ENCODE assay signal across 8 mouse cellular contexts in the genomic region with DNA sequence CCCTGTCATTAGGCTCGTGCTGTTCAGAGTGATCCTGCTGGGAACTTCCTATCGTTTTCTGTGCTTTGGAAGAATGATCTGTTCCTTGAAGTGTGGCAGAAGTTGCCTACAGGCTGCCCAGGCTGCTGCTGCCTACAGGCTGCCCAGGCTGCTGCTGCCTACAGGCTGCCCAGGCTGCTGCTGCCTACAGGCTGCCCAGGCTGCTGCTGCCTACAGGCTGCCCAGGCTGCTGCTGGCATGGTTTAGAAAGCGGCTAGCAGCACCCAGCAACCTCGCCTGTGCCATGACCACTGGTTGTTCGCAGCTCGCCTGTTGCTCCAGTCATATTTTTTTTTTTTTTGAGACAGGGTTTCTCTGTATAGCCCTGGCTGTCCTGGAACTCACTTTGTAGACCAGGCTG. TPM values are rescaled to one million over a fixed set of nuclear protein-coding genes. Genes with fewer than 3 reads are reported as not detected.
DNase-seq lines count a peak whose midpoint lies in the region; ATAC-seq and TF ChIP-seq lines count a peak whose summit lies in the region.
"Not testable (repeated sequence)": the region's sequence is repeated elsewhere in the genome, so short reads cannot be mapped to it uniquely, and the experiment has no call there.

No protein-coding gene starts in this region.

- ATAC-seq in liver, embryonic 12.5 days; liver, embryonic 15.5 days (ENCODE audit: insufficient read depth): not testable (repeated sequence)
- ATAC-seq in megakaryocyte progenitor cell, adult 5-6 weeks (replicated peaks; ENCODE audit: poor library complexity) = 0 out of 2 replicates have a peak, but pooled peaks have one; percentile 19

- peak; percentile 50 to 51 for DNase-seq in cerebellum, adult 18-20 months
- DNase-seq in cerebellum, adult 9-11 months = peak; percentile 64
- not testable (repeated sequence) for DNase-seq in layer of hippocampus, adult 2 months (ENCODE audit: low spot score in 2 of 2)

- peak overlapping the region; percentile 85 for H3K4me2 ChIP-seq in liver, embryonic 12.5 days
- peak overlapping the region; percentile 80 for H3K4me2 ChIP-seq in liver, embryonic 15.5 days

- not testable (repeated sequence) for H3K27me3 ChIP-seq in erythroblast, embryonic 14.5 days (ENCODE audit: control insufficient read depth)
- H3K27me3 ChIP-seq in liver, embryonic 12.5 days (replicated peaks) = peaks cover 12% of the 10 kb centered on the region; the same call in 1 of the 2 replicates
- peaks cover 12% of the 10 kb centered on the region; the same call in 1 of the 2 replicates for H3K27me3 ChIP-seq in liver, embryonic 15.5 days

- H3K9me3 ChIP-seq in erythroblast, embryonic 14.5 days (ENCODE audit: control insufficient read depth, low read length); liver, embryonic 12.5 days (replicated peaks); liver, embryonic 15.5 days (replicated peaks): not testable (repeated sequence)

- TF ChIP-seq POLR2A in bone marrow, adult 2 months (IDR thresholded peaks at IDR 0.05; ENCODE audit: borderline replicate concordance, control insufficient read depth, low read depth, low read length) = not testable (repeated sequence)

- TF ChIP-seq CTCF in bone marrow, adult 2 months (IDR thresholded peaks at IDR 0.05; ENCODE audit: control insufficient read depth, insufficient read depth, low read length); layer of hippocampus, adult 2 months (conservative IDR thresholded peaks at IDR 0.05): not testable (repeated sequence)

- 51% methylated on average over 6 of the region's 6 CpGs for WGBS in bone marrow, adult 2 months
- 57% methylated on average over 6 of the region's 6 CpGs for WGBS in liver, embryonic 12.5 days (ENCODE audit: insufficient replicate concordance)
- 55% methylated on average over 6 of the region's 6 CpGs for WGBS in liver, embryonic 15.5 days (ENCODE audit: insufficient replicate concordance)

- peak overlapping the region; percentile 82 for H3K9ac ChIP-seq in liver, embryonic 12.5 days
- H3K9ac ChIP-seq in liver, embryonic 15.5 days = peak overlapping the region; percentile 73

- peak overlapping the region; percentile 43 for H3K4me3 ChIP-seq in bone marrow, adult 2 months (replicated peaks; ENCODE audit: control insufficient read depth, low read depth, low read length)
- H3K4me3 ChIP-seq in erythroblast, embryonic 14.5 days (replicated peaks) = peak overlapping the region; percentile 95
- H3K4me3 ChIP-seq in layer of hippocampus, adult 2 months = peak overlapping the region; percentile 75
- H3K4me3 ChIP-seq in liver, embryonic 12.5 days = peak overlapping the region; percentile 93
- peak overlapping the region; percentile 90 for H3K4me3 ChIP-seq in liver, embryonic 15.5 days (replicated peaks)

- H3K36me3 ChIP-seq in erythroblast, embryonic 14.5 days (ENCODE audit: control insufficient read depth) = peaks cover 52% of the 10 kb centered on the region
- peaks cover 10% of the 10 kb centered on the region; the same call in 1 of the 2 replicates for H3K36me3 ChIP-seq in liver, embryonic 12.5 days
- H3K36me3 ChIP-seq in liver, embryonic 15.5 days (replicated peaks) = not testable (repeated sequence)

- H3K4me1 ChIP-seq in bone marrow, adult 2 months (ENCODE audit: control insufficient read depth, insufficient read depth, low read length) = not testable (repeated sequence)
- H3K4me1 ChIP-seq in erythroblast, embryonic 14.5 days (ENCODE audit: control insufficient read depth) = peaks cover 83% of the 10 kb centered on the region
- peaks cover 74% of the 10 kb centered on the region for H3K4me1 ChIP-seq in liver, embryonic 12.5 days
- peaks cover 66% of the 10 kb centered on the region for H3K4me1 ChIP-seq in liver, embryonic 15.5 days (replicated peaks)

- H3K27ac ChIP-seq in bone marrow, adult 2 months (ENCODE audit: control insufficient read depth, insufficient read depth, low read depth, low read length, poor library complexity) = peak overlapping the region; percentile 81
- H3K27ac ChIP-seq in layer of hippocampus, adult 2 months = peak overlapping the region; percentile 53; the same call in 1 of the 2 replicates
- H3K27ac ChIP-seq in liver, embryonic 12.5 days = peak overlapping the region; percentile 100
- peak overlapping the region; percentile 100 for H3K27ac ChIP-seq in liver, embryonic 15.5 days (replicated peaks)

RNA-seq across cellular contexts. Expression of a gene that starts 2.1 kb away (rescaled TPM):
- 69.9 and 73.8 TPM in 2 replicates for polyA plus RNA-seq in bone marrow, adult 2 months (2011; ENCODE audit: insufficient read depth, insufficient read length, low replicate concordance, missing spikeins)
- 12.5 and 15.5 TPM in 2 replicates for polyA plus RNA-seq in erythroblast, embryonic 14.5 days (2012)
- total RNA-seq in layer of hippocampus, adult 2 months (2021) = 10 to 100 TPM; 85.8 to 91.6 TPM
- polyA plus RNA-seq in liver, embryonic 12.5 days (2016; fragmentation: Nextera tagmentation; extraction: Ambion mirVana) = 36.4 and 38.7 TPM in 2 replicates
- polyA plus RNA-seq in liver, embryonic 15.5 days (2015; fragmentation: Nextera tagmentation; extraction: Ambion mirVana) = 54.4 and 57.0 TPM in 2 replicates
- 16.4 and 19.7 TPM in 2 replicates for total RNA-seq in megakaryocyte progenitor cell, adult 5-6 weeks (2015)
- total RNA-seq in megakaryocyte progenitor cell, adult 5-6 weeks (2017) = 23.9 and 26.8 TPM in 2 replicates

RNA-seq across cellular contexts. Expression of a gene that starts 28.7 kb away (rescaled TPM):
- polyA plus RNA-seq in bone marrow, adult 2 months (2011; ENCODE audit: insufficient read depth, insufficient read length, low replicate concordance, missing spikeins) = 7.2 and 25.6 TPM in 2 replicates
- 0.90 and 1.1 TPM in 2 replicates for polyA plus RNA-seq in erythroblast, embryonic 14.5 days (2012)
- 10 to 100 TPM; 32.7 to 37.0 TPM for total RNA-seq in layer of hippocampus, adult 2 months (2021)
- 14.2 and 14.3 TPM in 2 replicates for polyA plus RNA-seq in liver, embryonic 12.5 days (2016; fragmentation: Nextera tagmentation; extraction: Ambion mirVana)
- polyA plus RNA-seq in liver, embryonic 15.5 days (2015; fragmentation: Nextera tagmentation; extraction: Ambion mirVana) = 7.9 and 8.0 TPM in 2 replicates
- 45.7 and 45.8 TPM in 2 replicates for total RNA-seq in megakaryocyte progenitor cell, adult 5-6 weeks (2015)
- 34.0 and 37.8 TPM in 2 replicates for total RNA-seq in megakaryocyte progenitor cell, adult 5-6 weeks (2017)

Comparison
In these comparisons a context has a peak if more than half of its experiments do, and no peak if none do; other contexts are left out.
1. H3K4me3 ChIP-seq: peak in every context shown above with its lines; median percentile 95 in erythroblast, embryonic 14.5 days; 93 in liver, embryonic 12.5 days; 90 in liver, embryonic 15.5 days; 75 in layer of hippocampus, adult 2 months; 43 in bone marrow, adult 2 months.